Mouse (Mus musculus) CH12.LX (cell line): ENCODE data around the gene A030005K14Rik. TPM values are rescaled to one million over a fixed set of nuclear protein-coding genes. Genes with fewer than 3 reads are reported as not detected.

Experiments
- DNase-seq: peaks from one replicate; pipeline ENCODE4 v3.0.0-alpha.2; 2013; ENCODE audit errors: extremely low read depth
- H3K27ac ChIP-seq: 2 replicates; pipeline ENCODE4 v1.5.1; 2012; ENCODE audit warnings: low read depth, mild to moderate bottlenecking, control low read depth, moderate library complexity; ENCODE audit not compliant: insufficient read depth
- H3K27me3 ChIP-seq: replicated peaks from 2 replicates; pipeline ENCODE3; 2012; ENCODE audit warnings: inconsistent platforms
- H3K36me3 ChIP-seq, 2 experiments: replicated peaks in 1 of 2; 2 replicates each; pipeline versions ENCODE3 to v1.6.1; 2012; ENCODE audit warnings: inconsistent platforms in 1 of 2, low read length in 1 of 2, mild to moderate bottlenecking in 1 of 2, mixed read lengths in 1 of 2, moderate library complexity in 1 of 2; ENCODE audit not compliant: control insufficient read depth in 1 of 2, insufficient read depth in 1 of 2
- H3K4me1 ChIP-seq, 2 experiments: 2 replicates each; pipeline ENCODE4 v1.6.1; 2012; ENCODE audit warnings: inconsistent platforms in 1 of 2, moderate library complexity in 1 of 2; ENCODE audit not compliant: insufficient read depth in 2 of 2, control insufficient read depth in 1 of 2
- H3K4me2 ChIP-seq: 2 replicates; pipeline ENCODE4 v1.6.1; 2012; ENCODE audit warnings: low read depth, mild to moderate bottlenecking, control low read depth; ENCODE audit not compliant: poor library complexity, insufficient read depth, severe bottlenecking
- H3K4me3 ChIP-seq, 3 experiments: fragments of 150-350 bp in 1 of 3; sonication (generic) in 1 of 3; replicated peaks in 1 of 3; 2 replicates each; pipeline versions ENCODE3 to v1.5.1; 2011 to 2012; ENCODE audit warnings: low read depth in 2 of 3, low read length in 2 of 3, mild to moderate bottlenecking in 2 of 3, moderate library complexity in 2 of 3, control low read depth in 1 of 3, improper control_type of control experiment in 1 of 3, inconsistent platforms in 1 of 3, mixed read lengths in 1 of 3; ENCODE audit not compliant: poor library complexity in 1 of 3
- H3K79me2 ChIP-seq: replicated peaks from 2 replicates; pipeline ENCODE4 v1.6.1; 2012; ENCODE audit warnings: mild to moderate bottlenecking, moderate library complexity; ENCODE audit not compliant: control insufficient read depth, poor library complexity, insufficient read depth, severe bottlenecking; ENCODE audit errors: extremely low read depth
- H3K9ac ChIP-seq: 2 replicates; pipeline ENCODE4 v1.6.1; 2012; ENCODE audit warnings: low read depth, mild to moderate bottlenecking, control low read depth, moderate library complexity; ENCODE audit not compliant: insufficient read depth
- H3K9me3 ChIP-seq: replicated peaks from 2 replicates; pipeline ENCODE3; 2012; ENCODE audit warnings: low read length, inconsistent platforms, mixed read lengths
- BHLHE40 ChIP-seq: IDR thresholded peaks from 2 replicates; pipeline ENCODE4 v1.6.1; 2011; ENCODE audit warnings: mild to moderate bottlenecking, low read depth, low read length, improper control_type of control experiment
- CHD2 ChIP-seq: IDR thresholded peaks from 2 replicates; pipeline ENCODE4 v1.6.1; 2011; ENCODE audit warnings: low read length, improper control_type of control experiment
- CTCF ChIP-seq, 2 experiments: IDR thresholded peaks in 1 of 2; conservative IDR thresholded peaks in 1 of 2; 2 replicates each; pipeline ENCODE4 v1.5.1; 2011 to 2012; ENCODE audit warnings: low read depth in 2 of 2, low read length in 2 of 2, improper control_type of control experiment in 1 of 2, inconsistent platforms in 1 of 2, mild to moderate bottlenecking in 1 of 2, moderate library complexity in 1 of 2
- ELF1 ChIP-seq: IDR thresholded peaks from 2 replicates; pipeline ENCODE4 v1.6.1; 2014; ENCODE audit warnings: low read depth, mild to moderate bottlenecking, inconsistent platforms, low read length, improper control_type of control experiment
- EP300 ChIP-seq: IDR thresholded peaks from 2 replicates; pipeline ENCODE4 v1.6.1; 2011; ENCODE audit warnings: low read length, improper control_type of control experiment
- ETS1 ChIP-seq: conservative IDR thresholded peaks from 2 replicates; pipeline ENCODE4 v1.6.1; 2012; ENCODE audit warnings: low read depth, mild to moderate bottlenecking, inconsistent platforms, low read length, improper control_type of control experiment, moderate library complexity
- GABPA ChIP-seq: IDR thresholded peaks from 2 replicates; pipeline ENCODE4 v1.6.1; 2012; ENCODE audit warnings: low read depth, low read length, improper control_type of control experiment, inconsistent platforms; ENCODE audit not compliant: insufficient replicate concordance
- JUN ChIP-seq: IDR thresholded peaks from 2 replicates; pipeline ENCODE4 v1.6.1; 2011; ENCODE audit warnings: low read depth, mild to moderate bottlenecking, low read length, improper control_type of control experiment, moderate library complexity; ENCODE audit not compliant: insufficient read depth
- KAT2A ChIP-seq: IDR thresholded peaks from 2 replicates; pipeline ENCODE4 v1.6.1; 2012; ENCODE audit warnings: low read length, improper control_type of control experiment, inconsistent platforms; ENCODE audit not compliant: insufficient replicate concordance
- MAFK ChIP-seq: IDR thresholded peaks from 2 replicates; pipeline ENCODE4 v1.6.1; 2011; ENCODE audit warnings: low read length, improper control_type of control experiment; ENCODE audit not compliant: insufficient replicate concordance
- MAX ChIP-seq: IDR thresholded peaks from 2 replicates; pipeline ENCODE4 v1.6.1; 2011; ENCODE audit warnings: low read length, improper control_type of control experiment
- MAZ ChIP-seq: IDR thresholded peaks from 2 replicates; pipeline ENCODE4 v1.6.1; 2012; ENCODE audit warnings: low read depth, mild to moderate bottlenecking, inconsistent platforms, low read length, improper control_type of control experiment, moderate library complexity
- MEF2A ChIP-seq: IDR thresholded peaks from 2 replicates; pipeline ENCODE4 v1.6.1; 2014; ENCODE audit warnings: low read depth, mild to moderate bottlenecking, inconsistent platforms, low read length, improper control_type of control experiment, borderline replicate concordance
- NELFE ChIP-seq: IDR thresholded peaks from 2 replicates; pipeline ENCODE4 v1.6.1; 2011; ENCODE audit warnings: low read depth, low read length, improper control_type of control experiment
- POLR2A ChIP-seq: IDR thresholded peaks from 2 replicates; pipeline ENCODE4 v1.6.1; 2011; ENCODE audit warnings: low read depth, mild to moderate bottlenecking, improper control_type of control experiment, low read length
- POLR2AphosphoS2 ChIP-seq: IDR thresholded peaks from 2 replicates; pipeline ENCODE4 v1.6.1; 2011; ENCODE audit warnings: low read depth, low read length, improper control_type of control experiment
- RCOR1 ChIP-seq: conservative IDR thresholded peaks from 2 replicates; pipeline ENCODE4 v1.6.1; 2012; ENCODE audit warnings: low read depth, mild to moderate bottlenecking, inconsistent platforms, low read length, improper control_type of control experiment
- TBP ChIP-seq: conservative IDR thresholded peaks from 2 replicates; pipeline ENCODE4 v1.6.1; 2011; ENCODE audit warnings: low read depth, low read length, improper control_type of control experiment
- TCF12 ChIP-seq: IDR thresholded peaks from 2 replicates; pipeline ENCODE4 v1.6.1; 2014; ENCODE audit warnings: low read depth, mild to moderate bottlenecking, inconsistent platforms, low read length, improper control_type of control experiment
- UBTF ChIP-seq: IDR thresholded peaks from 2 replicates; pipeline ENCODE4 v1.6.1; 2012; ENCODE audit warnings: low read depth, mild to moderate bottlenecking, inconsistent platforms, low read length, improper control_type of control experiment, moderate library complexity
- USF1 ChIP-seq: IDR thresholded peaks from 2 replicates; pipeline ENCODE4 v1.6.1; 2014; ENCODE audit warnings: low read depth, mild to moderate bottlenecking, inconsistent platforms, low read length, improper control_type of control experiment
- USF2 ChIP-seq: conservative IDR thresholded peaks from 2 replicates; pipeline ENCODE4 v1.6.1; 2011; ENCODE audit warnings: low read depth, low read length, improper control_type of control experiment
- dilution Hi-C: fragments of 300-500 bp; cut with MboI; formaldehyde crosslinking; loops from 2 replicates; pipeline ENCODE4 v1.14.3; 2020; ENCODE audit warnings: low sequenced_read_pairs; ENCODE audit not compliant: extremely low pct_unique_long_range_greater_than_20kb, extremely low pct_ligation_motif_present
- in situ Hi-C: fragments of 300-500 bp; cut with MboI; formaldehyde crosslinking; loops from 3 replicates; pipeline ENCODE4 v1.14.3; 2019; ENCODE audit warnings: low sequenced_read_pairs, low pct_ligation_motif_present, low pct_unique_long_range_greater_than_20kb, mixed read lengths
- polyA plus RNA-seq: library from polyadenylated mRNA; unstranded; fragments of >175 nt; gene quantifications from 2 replicates; pipeline ENCODE4 v1.2.1, GENCODE M21; 2012; ENCODE audit warnings: low read depth; ENCODE audit not compliant: insufficient read length
- total RNA-seq, 2 experiments: library from RNA; depleted of rRNA; stranded (reverse); fragments of 300-350 nt in 1 of 2; fragments of >200 nt in 1 of 2; gene quantifications; 2 replicates each; pipeline ENCODE4 v1.2.3; 2012 to 2014

A030005K14Rik gene
- total and polyA plus RNA-seq, 3 experiments, result not detected

GRCm38 (mm10) chr1:83032508-83032907 is 26.7 kb downstream of the A030005K14Rik start:
- in situ Hi-C loops (no loop called here), dilution Hi-C loops (no loop called here)
- no peak for TF ChIP-seq NELFE
- no peak for TF ChIP-seq CTCF (conservative IDR thresholded peaks at IDR 0.05 in 1 of 2, IDR thresholded peaks at IDR 0.05 in 1 of 2; ENCODE audit: low read depth in 2 of 2, low read length in 2 of 2)
- TF ChIP-seq POLR2AphosphoS2, result no peak
- no peak for TF ChIP-seq EP300
- TF ChIP-seq MEF2A, result no peak
- no peak for TF ChIP-seq UBTF
- no peak for TF ChIP-seq BHLHE40
- no peak for TF ChIP-seq POLR2A
- no peak for TF ChIP-seq KAT2A
- TF ChIP-seq MAZ, result no peak
- no peak for TF ChIP-seq TCF12
- no peak for TF ChIP-seq USF2
- no peak for TF ChIP-seq JUN
- no peak for TF ChIP-seq TBP
- Histone ChIP-seq H3K4me3 (no peak overlapping the region), H3K27me3 (no peaks in the 10 kb centered on the region), H3K9ac (no peak overlapping the region), H3K4me2 (no peak overlapping the region), H3K36me3 (no peaks in the 10 kb centered on the region), H3K79me2 (no peaks in the 10 kb centered on the region), H3K4me1 (peaks cover 6 to 11% of the 10 kb centered on the region in 2 experiments), H3K27ac (no peak overlapping the region), H3K9me3 (no peaks in the 10 kb centered on the region)
- no peak for DNase-seq

- no peak for DNase-seq
- Histone ChIP-seq H3K27ac (no peak overlapping the region), H3K4me3 (no peak overlapping the region), H3K4me1 (peaks cover 6 to 11% of the 10 kb centered on the region in 2 experiments), H3K79me2 (no peaks in the 10 kb centered on the region), H3K9ac (no peak overlapping the region; the same call in 1 of the 2 replicates), H3K27me3 (no peaks in the 10 kb centered on the region), H3K4me2 (no peak overlapping the region), H3K9me3 (no peaks in the 10 kb centered on the region), H3K36me3 (no peaks in the 10 kb centered on the region)
- in situ Hi-C loops (no loop called here), dilution Hi-C loops (no loop called here)
- TF ChIP-seq TBP (no peak), USF2 (no peak), USF1 (no peak), BHLHE40 (no peak), GABPA (no peak), NELFE (no peak), MAFK (no peak), KAT2A (no peak), CHD2 (no peak), JUN (no peak), RCOR1 (no peak), MAX (no peak), ELF1 (no peak), ETS1 (no peak), CTCF (conservative IDR thresholded peaks at IDR 0.05 in 1 of 2, IDR thresholded peaks at IDR 0.05 in 1 of 2; ENCODE audit: low read depth in 2 of 2, low read length in 2 of 2) (no peak)
Observed at GRCm38 (mm10) chr1:83031950-83032349, 27.2 kb downstream of the A030005K14Rik start.
